Mouse (Mus musculus) left cerebral cortex, postnatal 36 days (tissue): ENCODE measurements around the gene Serp2. TPM values are rescaled to one million over a fixed set of nuclear protein-coding genes. Genes with fewer than 3 reads are reported as not detected.
A peak's percentile ranks its signal among the peaks of the same experiment; 100 is the strongest.
"Not testable (repeated sequence)": the region's sequence is repeated elsewhere in the genome, so short reads cannot be mapped to it uniquely, and the experiment has no call there.

Experiments used
- DNase-seq, 2 experiments: peaks; one replicate each; pipeline ENCODE4 v3.0.0; 2021 to 2022; ENCODE audit warnings: low spot score in 2 of 2, mixed read lengths in 1 of 2
- intact Hi-C: fragments of 180-260 bp; cut with DNase I; formaldehyde crosslinking; loops from one replicate; pipeline ENCODE4 v1.15.1; 2025
- total RNA-seq, 2 experiments: library from RNA; stranded (reverse); gene quantifications; 2 replicates each; pipeline ENCODE4 v1.2.3; 2021

The Serp2 gene
- total RNA-seq, 2 experiments from 2014 or later: 171 to 200 TPM

DNA sequence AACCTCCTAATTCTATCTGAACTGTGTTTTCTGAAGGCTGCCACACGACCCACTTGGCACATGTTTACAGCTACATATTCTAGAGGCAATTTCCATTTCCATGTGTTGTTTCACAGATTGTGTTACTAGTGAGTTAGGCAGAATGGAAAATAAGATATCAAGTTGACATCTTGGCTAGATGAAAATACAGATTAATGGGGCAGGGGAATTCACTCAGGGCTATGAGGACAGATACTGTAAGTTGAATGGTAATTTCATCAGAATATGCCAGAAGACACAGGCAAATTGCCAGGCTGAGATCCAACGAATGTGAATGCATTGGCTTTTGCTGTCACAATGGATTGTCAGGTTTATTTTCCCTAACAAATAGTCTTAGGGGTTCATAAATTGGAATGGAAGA lies 21.2 kb upstream of the Serp2 start:
- intact Hi-C loops: no loop called here
- DNase-seq: no peak

DNA sequence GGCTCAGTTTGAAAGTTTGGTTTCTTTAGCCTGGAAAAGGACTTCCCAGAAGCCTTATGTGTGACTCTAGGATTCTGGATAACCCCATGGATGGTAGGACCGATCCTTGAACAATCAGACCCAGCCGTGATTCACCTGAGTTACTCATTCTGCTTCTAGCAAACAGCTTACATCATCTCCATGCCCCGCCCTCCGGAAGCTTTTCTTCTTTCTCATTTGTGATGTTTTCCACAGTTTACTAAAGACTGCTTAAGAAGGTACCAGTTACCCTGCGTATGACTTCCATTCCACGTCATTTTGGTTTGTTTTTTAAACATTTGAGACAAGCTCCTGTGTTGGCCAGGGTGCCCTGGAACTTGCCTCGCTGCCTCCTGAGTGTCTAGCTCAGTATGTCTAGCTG lies 13.6 kb upstream of the Serp2 start:
- no peak for DNase-seq
- intact Hi-C loops: no loop called here

DNA sequence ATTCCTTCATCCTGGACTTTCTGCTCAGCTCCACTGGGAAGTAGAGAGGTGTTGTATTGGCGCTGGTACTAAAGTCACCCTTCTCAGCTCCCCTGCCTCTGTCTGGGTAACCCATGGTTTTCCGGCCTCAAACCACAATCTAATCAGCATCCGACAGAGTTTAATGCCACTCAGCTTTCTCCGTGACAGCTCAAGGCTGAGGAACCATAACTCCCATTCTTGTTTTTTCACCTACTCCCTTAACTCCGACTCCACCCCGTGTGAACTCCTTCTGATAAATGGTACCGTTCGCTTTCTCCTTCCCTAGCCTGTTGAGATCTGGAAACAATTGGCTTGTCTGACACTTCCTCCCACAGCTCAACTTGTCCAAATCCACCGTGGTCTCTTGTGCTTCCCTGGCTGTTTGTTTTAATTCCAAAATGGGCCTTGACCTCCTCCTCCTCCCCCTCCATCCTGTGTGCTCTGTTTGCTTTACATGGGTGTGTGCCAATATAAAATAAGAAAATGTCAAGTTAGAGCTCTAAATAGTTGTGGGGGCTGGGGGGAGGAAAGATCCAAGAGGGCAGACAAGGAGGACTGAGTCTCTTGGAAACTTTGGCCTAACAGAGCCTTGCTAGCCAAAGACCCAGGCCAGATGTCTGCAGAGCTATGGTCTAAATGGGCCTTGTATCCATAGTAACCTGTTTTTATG lies 12.7 kb upstream of the Serp2 start:
- intact Hi-C loops: no loop called here
- no peak for DNase-seq

DNA sequence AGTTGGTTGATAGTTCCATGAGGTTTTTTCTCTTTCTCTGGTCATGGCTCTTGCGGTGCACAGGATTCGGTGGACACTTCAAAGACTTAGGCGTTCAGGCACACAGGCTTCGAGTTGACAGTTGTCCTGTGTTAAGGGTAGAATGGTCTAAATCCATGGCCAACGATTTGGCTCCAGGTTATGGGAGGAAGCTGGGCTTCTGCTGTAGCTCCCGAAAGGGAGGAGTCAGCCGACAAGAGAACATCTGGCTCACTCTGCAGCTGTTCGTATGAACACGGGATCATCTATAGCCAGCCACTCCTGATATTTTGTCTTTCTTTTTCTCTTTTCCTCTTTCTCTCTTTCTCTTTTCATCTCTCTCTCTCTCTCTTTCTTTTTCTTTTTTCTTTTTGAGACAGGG lies 11.9 kb upstream of the Serp2 start:
- intact Hi-C loops: no loop called here

DNA sequence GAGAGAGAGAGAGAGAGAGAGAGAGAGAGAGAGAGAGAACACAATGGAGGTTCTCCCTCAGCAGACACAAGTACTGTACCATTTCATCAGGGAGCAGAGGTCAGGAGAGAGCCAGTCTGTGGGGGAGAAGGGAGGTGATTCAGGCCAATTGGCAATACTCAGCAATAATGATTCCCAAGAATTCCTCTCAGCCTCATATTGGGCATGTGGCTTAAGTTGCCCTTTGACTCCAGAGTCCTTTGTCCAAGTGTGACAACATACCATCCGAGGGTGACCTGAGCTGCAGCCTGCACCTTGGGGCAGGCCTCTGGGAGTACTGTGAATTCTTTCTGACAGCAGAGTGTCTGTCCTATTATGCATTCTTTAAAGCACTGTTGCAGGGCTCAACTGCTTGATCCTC lies 10.6 kb upstream of the Serp2 start:
- no peak for DNase-seq
- intact Hi-C loops: no loop called here

More for the DNA sequence above, 11.9 kb upstream of the Serp2 start:
- no peak for DNase-seq

DNA sequence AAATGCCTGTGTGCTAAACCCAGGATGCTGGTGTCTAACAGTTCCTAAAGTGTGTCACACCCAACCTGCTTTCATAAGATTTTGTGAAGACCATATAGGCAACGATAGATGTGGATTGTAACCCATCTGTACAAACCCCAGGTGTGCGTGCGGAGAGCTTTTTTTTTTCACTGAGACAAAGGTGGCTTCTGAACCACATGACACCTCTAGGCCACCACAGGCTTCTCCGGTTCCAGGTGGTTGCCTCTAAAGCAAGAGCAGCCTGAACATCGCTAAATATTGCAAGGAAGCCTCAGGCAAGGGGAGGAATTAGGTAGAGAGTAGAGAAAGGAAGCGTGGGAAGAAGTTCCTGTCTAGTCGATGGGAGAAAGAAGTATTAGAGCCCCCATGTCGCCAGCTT lies 10.0 kb upstream of the Serp2 start:
- intact Hi-C loops: no loop called here
- no peak for DNase-seq

DNA sequence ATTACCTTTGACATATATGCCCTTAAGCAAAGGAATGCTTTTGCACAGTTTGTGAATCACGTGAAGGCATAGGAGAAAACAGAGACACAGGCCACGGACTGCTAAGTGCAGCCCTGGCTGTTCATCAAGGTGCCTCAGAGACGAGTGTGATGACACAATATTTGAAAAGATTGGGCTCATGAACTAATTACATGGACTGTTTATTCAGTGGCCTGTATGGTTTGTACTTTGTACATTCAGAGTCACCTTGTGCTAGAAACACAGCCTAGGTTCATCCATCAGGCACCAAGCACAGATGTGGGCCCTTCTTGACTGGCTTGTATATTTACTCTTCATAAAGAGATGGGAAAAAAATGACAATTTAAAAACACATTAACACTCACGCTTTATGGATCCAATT lies 9.5 kb upstream of the Serp2 start:
- no peak for DNase-seq
- intact Hi-C loops: no loop called here

DNA sequence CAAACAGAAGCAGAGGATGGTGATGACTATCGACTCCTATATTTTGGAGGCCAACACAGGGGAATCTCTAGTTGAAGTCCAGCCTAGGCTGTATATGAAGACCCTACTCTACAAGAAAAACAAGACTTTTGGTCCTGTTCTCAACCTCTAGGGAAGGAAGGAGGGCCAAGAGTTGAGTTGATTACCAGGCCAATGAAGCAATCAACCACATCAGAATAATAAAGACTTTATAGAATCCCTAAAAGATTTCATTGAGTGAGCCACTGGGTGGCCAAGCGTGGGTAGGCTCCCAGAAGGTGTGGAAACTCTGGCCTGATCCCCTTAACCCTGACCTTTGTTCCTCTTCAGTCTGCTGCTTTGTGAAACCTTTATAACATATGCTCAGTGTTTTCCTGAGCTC lies 2.5 kb upstream of the Serp2 start:
- DNase-seq: no peak
- intact Hi-C loops: loop anchor here (5.0 kb wide), 5 partner anchors 53 to 318 kb away; no protein-coding TSS in a partner anchor

DNA sequence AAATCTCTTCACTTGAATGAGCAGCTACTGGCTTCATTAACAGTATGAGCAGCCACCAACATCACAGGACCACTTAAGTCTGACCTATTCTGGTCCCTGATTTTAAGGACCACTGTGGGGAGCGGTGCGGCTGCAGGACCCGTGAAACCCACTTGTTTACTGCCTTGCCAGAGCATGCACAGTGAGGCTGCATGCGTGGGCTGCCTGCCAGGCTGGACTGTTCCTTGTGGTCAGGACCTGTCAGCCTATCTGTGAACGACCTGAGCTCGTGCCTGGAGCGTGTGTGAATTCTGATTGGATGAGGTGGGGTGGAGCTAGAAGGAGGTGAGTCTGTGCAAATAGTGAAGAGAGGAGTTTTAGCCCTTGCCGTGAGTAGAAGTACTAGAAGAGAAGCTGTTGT lies 1.5 kb upstream of the Serp2 start:
- DNase-seq: not testable (repeated sequence)
- intact Hi-C loops: loop anchor here (5.0 kb wide), 5 partner anchors 54 to 319 kb away; no protein-coding TSS in a partner anchor

DNA sequence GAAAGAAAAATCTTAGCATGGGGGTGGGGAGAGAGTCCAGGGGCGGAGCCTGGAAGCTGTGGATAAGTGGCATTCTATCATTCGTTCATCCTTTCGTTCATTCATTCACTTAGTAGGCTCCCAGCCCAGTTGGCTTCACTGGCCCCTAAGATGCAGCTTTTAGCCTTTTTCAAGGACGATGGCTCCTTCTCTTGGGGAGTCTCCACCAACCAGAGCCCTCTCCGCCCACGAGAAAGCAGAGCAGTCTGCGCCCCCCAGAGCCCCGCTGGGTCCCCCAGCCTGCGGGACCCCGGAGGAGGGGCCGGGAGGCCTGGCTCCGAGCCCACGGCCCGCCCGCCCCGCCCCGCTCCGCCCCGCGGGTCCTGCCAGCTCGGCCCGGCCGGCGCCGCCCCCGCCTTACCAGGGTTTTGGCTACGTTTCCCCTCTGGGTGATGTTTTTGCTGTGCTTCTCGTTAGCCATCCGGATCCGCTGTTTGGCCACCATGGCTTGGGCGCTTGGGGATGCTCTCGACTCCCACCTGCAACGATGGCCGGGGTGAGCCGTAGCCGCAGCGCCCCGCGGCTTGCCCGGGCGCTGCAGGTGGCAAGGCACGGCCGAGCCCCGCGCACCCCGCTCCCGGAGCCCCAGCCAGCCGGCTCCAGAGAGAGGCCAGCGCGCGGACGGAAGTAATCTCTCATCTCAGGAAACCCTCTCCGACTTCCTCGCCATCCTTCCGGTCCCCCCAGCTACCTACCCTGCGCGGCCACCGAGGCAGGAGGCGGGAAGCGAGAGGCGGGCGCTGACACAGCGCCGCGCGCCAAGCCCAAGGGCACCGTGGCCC lies 448 bp downstream of the Serp2 start:
- intact Hi-C loops: loop anchor here (5.0 kb wide), 5 partner anchors 56 to 321 kb away; no protein-coding TSS in a partner anchor

DNA sequence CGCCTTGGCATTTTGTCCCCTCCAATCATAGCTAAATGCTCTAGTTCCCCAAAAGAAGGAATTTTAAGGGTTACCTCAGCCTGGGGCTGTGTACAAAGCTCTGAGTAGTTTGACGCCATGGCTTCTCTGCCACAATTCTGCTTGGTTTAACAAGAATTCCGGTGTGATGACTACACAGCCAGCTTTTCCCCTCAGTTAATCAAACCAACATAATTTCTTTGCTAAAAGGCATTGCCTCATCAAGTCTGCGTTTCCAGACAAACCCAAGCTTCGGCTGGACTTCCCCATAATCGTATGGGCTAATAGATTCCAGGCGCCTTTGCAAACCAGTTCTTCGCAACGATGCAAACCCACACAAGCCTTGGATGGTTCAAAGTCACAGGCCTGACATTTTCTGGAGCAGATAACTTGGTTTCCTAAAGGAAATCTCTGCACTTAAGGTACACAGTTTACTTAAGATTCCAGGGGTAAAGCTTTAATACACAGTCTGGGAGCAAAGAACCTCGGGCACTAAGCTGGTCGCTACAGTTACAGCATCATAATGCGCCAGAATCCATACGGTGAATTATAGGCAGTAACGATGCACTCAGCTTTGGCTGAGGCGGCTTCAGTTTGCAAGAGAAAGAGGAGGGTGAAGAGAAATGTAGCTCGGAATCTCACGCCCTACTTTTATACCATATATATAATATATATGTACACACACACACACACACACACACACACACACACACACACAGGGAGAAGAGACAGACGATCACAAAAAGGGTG lies 1.2 kb downstream of the Serp2 start:
- intact Hi-C loops: loop anchor here (2.0 to 5.0 kb wide), 6 partner anchors 51 to 322 kb away; no protein-coding TSS in a partner anchor
- no peak for DNase-seq

More for the DNA sequence above, 448 bp downstream of the Serp2 start:
- DNase-seq: peak; percentile 74 to 80

DNA sequence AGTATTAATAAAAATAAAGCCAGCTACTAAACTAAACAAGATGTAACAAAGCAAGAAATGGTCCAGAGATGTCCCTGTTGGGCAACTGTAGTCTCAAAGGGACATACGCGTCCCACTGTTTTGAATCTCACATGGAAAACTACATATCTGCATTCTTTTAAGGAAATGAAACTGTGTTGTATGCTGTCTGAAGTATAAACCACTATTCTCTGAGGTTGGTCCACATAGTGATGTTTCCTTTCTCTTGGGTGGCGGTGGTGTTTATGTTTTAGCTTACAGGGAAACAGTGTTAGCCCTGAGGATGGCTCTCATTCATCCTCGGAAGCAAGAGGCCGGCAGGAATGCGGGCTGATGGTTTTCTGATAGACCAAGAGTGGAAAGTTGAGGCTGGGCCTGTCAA lies 12.6 kb downstream of the Serp2 start:
- no peak for DNase-seq
- intact Hi-C loops: no loop called here

DNA sequence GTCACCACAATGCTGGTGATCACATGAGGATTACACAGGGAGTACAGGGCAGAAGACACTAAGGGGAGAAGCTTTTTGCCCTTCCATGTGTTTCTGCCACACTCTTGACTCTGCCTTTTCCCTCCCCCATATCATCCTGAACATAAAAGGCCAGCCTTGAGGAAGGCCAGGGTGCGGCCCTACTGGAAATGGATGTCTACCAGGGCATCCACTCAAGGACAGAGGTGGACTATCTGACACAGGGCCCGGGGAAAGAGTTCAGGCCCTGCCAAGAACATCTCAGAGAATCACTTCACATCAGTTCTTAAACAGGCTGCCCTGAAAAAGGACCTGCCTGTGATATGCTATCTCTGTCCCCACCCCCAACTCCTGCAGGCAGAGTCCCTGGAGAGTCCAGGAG lies 15.3 kb downstream of the Serp2 start:
- intact Hi-C loops: no loop called here
- DNase-seq: no peak

DNA sequence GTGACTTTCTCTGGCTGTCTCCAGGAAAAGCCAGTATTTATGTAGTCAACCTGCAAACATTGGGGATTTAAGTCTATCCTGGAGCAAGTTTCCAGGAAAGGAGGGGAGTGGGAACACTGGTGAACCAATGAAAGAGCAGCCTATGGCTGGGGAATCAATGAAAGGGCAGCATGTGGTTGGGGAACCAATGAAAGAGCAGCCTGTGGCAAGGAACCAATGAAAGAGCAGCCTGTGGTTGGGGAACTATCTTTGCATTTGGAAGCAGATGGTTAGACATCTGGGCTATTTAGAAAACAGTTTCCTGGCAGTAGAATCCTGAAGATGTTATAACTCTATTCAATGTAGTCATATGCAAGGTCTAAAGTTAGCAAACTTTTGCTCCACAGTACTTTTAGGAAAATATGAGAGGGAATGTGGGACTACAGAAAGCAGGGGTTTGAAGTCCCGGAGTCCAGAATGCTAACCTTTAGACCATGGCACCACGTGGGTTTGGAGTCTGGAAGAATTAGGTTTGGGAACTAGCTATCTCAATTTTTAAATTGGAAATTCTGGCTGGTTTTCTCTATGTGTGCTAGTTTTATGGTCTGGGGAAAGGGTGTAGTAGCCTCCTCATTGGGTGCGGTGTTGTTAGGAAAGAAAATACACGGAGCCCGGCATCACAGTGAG lies 16.6 kb downstream of the Serp2 start:
- intact Hi-C loops: no loop called here
- no peak for DNase-seq

DNA sequence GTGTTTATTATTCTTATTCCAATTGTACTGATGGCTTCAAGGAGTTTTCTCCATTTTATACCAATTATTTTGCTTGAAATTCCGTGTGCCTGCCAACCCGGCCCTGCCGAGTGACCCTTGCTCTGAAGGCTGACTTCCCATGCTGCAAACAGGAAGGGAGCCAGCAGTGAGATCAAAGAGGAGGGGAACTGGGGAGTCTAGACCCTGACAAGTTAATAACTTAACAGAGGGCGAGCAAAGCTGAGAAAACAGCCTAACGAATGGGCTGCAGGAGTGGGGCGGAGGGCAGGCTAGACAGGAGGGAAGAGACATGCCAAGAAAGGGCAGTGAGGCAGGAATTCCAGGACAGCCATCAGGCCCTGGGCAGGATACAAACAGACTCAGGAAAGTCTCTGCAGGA lies 19.8 kb downstream of the Serp2 start:
- no peak for DNase-seq

DNA sequence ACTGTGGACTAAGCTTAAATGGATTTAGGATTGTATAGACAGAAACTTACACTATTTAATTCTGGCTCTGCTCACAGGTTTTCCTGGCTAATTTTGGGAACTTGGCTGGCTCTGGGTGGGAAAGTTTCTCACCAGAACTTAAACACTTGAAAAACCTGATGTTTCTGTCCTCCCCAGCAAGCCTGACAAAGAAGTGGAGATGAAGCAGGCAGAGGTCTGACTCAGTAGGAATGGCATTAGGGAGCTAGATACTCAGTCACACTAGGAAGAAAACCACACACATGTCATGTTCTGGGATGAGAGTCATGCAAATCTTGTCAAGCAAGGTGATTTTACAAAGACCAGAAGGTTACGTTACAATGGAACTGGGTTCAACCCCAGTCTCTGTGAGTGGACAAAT lies 21.6 kb downstream of the Serp2 start:
- no peak for DNase-seq
- intact Hi-C loops: no loop called here

More for the DNA sequence above, 19.8 kb downstream of the Serp2 start:
- intact Hi-C loops: no loop called here

DNA sequence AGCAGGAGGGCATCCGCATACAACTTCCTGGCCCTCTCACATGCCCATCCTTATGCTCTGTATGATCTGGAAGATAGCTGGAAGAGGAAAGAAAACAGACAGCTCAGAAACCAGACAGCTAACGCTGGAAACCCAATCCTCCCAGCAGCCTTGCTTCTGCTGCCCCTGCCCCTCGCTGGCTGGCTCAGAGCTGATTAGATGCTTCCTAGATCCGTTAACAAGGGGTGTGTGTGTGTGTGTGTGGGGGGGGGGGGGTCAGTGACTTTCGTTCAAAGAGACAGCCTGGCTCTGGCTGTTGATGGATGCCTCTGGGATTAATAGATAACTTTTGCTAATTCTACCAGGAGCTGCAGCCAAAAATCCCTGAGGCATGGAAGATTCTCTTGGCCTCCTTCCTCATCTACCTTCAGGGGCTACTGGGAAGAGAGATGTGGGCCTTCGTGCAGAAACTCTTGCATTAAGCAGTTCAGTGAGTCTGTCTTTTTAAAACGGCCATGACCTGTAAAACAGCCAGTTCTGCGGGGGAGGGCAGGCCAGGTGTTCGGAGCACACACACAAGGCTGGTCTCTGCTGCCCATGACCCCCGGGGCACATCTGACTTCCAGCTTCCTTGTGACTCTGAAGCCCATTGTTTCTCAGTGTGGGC lies 23.4 kb downstream of the Serp2 start:
- intact Hi-C loops: no loop called here
- DNase-seq: no peak

DNA sequence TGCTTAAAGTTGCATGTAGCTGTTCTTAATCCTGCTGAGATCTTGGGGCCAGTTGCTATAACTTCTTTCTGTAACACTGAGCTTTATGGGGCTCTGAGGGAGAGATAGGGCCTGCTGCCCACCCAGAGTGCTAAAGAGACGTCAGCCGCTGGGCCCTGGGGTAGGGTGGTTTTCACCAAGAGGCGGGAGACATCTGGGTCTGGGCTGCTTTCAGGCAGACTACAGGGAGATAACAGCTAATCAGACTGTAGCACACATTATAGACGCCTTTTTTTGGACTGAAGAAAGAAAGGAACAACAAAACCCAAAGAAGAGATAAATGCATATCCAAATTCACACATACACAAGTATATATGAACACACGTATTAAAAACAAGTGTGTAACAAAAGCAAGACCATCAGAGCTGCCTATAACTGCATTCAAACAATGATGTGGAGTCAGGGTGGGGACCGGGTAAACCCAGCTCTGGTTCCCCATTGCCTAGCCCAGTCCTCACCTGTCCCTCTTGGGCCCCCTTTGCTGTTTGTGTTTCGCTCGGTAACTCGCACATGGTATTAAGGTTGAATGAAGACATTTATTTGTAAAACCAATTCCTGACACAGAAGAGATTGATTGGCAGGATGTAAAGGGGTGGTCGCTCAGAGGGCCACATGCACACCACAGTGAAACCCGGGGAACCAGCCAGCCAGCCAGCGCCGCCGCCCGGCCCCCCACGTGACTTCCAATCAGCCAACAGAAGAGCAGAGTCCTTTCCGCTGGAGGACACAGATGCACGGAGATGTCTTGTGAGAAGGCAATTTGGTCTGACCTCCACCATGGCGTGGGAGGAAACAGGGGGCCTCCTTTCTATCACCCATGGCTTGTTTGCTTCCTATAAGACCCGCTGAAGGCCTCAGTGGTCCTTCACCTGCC lies 24.2 kb downstream of the Serp2 start:
- DNase-seq: no peak
- intact Hi-C loops: no loop called here
